Mouse (Mus musculus) cerebellum, adult 9-10 months (tissue): ENCODE results near the gene Tram2.

ENCODE experiments used
- DNase-seq: peaks from one replicate; pipeline ENCODE4 v3.0.0; 2022

Gene Tram2

DNA sequence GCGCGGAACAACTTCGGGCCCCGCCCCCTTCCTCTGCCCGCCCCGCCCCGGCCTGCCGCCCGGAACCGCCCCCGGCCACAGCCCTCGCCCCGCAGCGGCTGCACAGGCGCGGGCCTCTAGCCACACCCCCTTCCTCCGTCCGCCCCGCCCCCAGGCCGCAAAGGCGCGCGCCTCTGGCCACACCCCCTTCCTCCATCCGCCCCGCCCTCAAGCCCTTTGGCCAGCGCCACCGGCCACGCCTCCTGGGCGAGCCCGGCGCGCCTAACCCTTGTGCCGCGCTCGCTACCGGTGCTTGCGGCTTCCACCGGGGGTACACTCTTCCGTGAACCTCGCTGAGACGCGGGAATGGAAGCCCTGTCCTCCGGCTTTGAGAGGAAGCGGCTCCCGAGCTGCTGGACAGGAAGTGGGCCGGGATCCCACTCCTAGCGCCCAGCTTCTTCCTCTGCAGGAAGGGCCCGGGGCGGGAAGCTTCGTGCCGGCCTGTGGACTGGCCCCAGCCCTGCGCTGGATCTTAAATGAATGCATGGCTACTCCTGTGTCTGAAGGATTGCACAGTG, at the start of gene Tram2:
TSS of gene Tram2 (minus strand) at position 13 of the 557 bp plus-strand sequence.
- peak; percentile 85 for DNase-seq

DNA sequence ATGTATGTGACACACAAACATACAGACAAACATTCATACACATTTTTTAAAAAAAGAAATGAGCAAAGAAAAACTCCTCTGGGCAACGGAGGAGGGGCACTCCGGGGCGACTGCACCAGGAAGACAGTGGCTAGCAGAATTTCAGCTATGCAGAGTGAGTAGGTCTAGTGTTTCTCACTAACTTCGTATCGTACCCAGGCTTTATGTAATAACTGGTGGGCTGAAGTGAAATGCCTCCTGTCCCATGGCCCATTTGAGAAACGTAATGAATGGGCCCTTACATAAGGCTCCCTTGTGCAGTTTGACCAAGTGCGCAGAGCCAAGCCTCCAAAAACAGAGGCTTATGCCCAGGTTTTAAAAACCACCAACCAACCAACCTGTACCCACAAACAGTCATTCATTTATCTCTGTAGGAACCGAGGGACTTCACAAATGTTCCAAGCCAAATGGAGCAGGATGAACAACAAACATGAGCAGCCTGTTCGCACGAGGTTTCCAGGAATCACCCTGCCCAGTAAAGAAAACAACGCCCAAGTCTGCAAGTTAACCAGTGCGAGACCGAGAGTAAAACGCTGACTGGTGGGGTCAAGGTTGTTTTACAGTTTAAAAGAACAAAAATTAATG, 45.8 kb upstream of the Tram2 start:
- no peak for DNase-seq

DNA sequence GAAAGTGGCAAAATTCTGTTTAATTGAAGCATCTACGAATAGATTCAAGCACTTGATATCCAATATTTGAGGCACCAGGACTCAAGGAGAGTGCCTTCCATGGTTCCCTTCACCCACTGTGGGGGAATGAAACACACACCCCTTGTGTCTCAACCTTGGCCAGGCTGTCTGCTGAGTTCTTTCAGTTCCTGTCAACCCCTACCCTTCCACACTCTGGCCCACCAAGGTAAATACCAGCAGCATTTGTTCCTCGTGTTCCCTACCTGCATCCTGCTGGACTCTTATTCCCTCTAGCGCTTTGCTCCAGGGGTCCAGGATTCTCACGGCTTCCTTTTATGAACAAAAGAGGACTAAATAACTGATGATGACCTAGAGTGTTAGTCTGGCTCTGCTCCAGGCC, 24.8 kb upstream of the Tram2 start:
- no peak for DNase-seq

DNA sequence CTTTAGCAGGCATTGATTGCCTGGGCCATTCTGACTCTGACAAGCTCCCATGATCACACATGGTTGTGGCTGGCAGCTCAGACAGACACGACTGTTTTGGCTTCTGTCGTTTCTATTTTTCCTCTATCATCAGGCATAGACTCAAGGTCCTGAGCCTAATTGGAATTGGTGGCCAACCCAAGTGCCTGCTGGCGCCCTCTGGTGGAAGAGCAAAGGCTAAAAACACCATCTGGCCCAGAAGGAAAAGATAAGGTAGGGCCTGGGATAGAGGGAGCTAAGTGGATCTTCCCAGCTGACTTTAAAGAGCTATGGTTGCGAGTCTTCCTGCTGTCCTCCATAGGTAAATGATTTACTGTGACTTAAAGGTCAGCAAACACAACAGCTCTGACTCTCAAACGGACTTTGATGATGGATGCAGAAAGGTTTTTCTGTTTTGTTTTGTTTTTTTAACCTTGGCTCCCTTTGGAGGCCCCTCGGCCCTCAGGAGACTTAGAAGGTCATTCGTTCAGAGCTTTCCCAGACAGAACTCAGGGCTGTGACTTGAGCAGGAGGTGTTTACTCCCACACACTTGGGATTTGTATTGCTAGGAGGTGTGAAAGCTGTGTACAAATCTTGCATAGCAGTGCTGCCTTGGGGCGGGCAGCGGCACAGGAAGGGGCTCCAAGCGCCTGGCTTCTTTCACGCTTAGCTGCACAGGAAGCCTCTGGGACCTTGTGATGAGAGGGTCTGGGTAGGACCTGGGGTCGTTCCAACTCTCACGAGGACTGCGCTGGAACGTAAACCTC, 22.4 kb upstream of the Tram2 start:
- DNase-seq = peak; percentile 43

DNA sequence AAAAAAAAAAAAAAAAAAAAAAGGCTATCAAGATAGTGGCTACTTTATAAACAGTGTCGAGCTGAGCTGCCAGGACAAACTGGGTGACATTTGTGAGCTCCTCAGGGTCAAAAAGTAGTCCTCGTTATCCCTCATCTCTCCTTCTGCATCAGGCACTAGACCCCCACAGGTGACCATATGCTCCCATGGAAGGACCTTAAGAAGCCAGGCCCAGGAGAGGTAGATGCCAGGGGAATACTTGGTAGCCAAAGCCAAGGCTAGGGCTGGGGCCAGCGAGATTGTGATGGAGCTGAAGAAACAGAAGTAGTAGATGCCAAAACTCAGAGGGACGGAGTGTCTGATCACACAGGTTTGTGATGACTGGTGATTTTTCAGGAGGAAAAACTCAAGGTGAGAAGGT, 21.7 kb upstream of the Tram2 start:
- DNase-seq = no peak

DNA sequence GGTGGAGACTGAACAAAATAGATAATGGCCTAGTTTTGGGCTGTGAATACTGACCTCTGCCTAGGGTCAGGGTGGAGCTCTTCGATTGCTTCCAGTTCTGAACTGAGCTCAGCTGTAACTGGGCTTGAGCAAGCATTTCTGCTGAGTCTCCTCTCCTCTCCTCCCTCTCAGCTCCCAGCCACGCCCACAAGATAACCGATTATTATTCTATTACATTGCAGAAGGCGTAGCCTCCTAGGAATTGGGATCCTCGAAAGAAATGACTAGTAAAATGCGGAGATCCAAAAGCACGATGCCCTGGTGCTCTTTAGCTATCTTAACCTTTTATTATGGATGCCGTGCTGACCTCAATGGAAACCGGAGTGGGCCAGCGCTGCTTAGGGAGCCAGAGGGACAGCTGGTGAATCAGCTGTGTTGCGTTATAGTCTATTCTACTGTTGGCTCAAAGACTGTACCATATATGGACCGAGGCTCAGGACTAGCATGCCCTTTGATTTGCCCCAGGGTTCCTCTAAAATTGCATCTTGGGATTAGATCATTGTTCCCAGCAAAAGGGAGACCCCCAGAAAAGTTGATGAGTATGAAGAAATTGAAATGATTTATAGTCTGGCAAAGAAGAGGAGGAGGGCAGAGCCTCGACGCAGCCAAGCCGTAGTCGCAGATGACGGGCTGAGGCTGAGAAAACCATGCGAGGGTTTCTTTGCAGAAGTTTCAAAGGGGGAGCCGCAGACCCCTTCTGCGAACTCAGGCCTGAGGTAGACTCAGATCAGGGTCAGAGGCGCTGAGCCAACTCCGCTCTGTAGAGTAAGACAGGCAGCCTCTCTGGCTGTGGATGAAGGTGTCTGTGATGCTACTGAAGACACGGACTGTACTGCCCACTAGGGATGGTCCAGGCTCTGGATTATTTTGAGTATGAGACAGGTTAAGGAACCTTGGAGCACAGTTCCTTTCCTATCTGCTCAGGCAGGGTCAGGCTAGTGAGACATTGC, 18.3 kb upstream of the Tram2 start:
- no peak for DNase-seq

DNA sequence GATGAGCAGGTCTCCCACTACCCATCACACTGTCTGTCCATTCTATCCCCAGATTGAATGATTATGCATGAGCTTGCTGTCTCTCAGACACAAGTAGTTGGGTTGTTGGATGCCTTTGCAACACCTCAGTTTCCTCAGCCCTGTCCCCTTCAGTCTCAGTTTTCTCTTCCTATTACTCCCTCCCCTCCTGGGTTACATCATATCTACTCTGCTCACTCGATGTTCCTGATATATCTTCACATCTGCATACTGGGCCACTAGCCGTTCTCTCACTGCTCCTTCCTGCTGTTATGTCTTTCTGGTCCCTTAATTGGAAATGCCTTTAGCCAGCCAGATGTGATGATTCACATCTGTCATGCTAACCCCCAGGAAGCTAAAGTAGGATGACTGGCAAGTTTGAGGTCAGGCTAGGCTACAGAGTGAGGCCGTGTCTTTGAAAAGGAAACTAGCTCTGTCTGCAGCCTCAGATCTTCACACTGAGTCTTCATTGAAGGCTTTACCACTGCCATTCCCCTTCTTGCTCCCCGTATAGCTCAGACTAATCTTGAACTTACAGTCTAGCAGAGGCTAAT, 15.7 kb upstream of the Tram2 start:
- no peak for DNase-seq

DNA sequence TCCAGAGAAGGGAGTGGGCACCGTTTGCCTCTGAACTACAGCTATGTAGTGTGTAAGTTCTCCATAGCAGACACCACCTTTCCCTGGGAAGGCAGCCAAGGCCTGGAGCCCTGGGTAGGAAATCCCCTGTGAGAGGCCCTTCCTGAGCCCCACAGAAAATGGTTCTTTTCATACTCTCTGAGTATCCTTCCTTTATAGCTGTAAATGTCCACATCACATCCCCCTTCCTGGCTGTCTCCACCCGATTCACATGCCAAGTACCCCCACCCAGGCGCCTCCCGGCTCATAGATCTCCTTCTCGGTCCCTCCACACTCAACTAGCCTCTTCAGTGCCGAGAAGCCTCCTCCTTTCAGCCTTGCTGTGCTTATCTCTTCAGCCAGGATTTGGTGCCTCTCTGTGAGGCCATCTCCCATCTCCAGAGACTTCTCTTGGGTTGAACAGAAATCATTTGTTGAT, 10.7 kb upstream of the Tram2 start:
- no peak for DNase-seq

DNA sequence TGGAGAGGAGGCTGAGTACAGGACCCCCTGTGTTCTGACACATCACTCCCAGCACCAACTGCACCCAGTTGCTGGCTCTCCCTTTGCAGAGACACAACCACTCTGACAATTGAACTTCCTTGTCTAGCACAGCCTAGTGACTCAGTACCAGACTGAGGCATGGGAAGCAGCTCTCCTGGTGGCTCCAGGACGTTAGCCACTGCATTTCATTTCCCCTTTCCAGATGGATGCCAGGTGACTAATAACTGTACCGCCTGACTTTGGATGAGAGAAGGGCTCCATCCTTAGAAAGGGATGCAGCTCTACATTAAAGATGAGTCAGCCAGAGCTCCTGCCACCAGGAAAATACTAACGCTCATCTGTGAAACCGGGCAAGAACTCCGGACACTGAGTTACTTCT, 7.3 kb upstream of the Tram2 start:
- no peak for DNase-seq

DNA sequence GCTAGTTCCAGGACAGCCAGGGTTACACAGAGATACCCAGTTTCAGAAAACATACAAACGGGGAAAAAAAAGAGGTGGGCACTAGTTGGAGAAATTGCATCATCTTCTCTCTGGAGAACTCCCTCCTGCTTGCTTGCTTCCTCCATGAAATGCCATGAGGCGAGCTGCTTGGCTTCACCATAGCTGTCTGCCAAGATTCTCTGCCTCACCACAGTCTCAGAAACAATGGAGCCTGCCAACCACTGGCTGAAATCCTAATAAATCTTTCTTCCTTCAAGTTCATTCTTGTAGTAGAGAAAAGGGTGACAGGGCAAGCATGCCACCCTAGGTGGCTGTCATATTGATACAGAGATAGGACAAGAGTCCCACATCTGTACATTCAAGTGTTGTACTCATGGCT, 5.6 kb upstream of the Tram2 start:
- DNase-seq = no peak

DNA sequence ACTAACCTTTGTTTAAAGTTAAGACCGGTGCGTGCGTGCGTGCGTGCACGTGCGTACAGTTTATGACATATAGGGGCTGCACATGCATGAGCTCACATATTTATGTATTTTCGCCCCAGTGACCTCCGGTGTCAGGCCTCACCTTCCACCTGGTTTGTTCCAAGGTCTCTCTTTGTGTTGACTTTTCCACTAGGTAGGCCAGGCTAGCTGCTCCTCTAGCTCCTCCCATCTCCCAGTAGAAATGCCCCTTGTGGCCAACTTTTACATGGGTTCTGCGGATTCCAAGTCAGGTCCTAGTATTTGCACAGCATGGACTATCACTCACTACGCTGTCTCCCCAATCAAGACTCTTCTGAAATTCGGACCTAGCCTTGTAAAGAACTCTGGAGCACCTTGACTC, 1.3 kb upstream of the Tram2 start:
- peak; percentile 34 for DNase-seq

DNA sequence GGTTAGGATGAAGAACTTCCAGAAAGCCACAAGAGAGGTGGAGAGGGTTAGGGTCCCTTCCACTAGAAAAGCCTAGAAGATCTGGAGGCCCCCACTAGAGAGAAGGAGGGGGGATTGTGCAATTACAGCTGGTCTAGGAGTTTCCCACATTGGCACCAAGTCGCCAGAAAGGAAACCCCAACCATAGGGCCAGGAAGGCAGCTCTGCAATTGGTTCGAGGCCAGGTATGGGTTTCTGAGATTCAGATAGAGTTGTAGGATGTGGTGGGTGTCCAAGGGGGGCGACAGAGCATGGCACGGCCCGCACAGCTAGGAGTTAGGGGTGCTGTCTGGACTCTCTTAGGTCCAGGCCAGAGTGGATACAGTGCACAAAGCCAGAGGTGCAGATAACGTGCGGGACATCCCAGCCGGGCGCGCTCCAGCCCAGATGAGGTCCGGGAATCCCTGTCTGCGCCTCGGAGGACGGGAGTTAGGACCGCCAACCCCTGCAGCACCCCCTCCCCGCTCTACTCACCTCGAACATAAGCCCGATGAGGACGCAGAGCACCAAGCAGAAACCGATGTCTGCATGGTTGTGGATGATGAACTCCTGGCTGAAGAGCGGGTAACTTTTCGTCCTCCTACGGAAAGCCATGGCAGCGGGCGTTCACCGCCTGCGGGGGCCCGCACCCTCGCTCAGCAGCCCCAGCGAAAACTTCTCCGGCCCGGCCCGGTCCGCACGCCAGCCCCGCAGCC, 381 bp downstream of the Tram2 start:
- DNase-seq = peak; percentile 53

DNA sequence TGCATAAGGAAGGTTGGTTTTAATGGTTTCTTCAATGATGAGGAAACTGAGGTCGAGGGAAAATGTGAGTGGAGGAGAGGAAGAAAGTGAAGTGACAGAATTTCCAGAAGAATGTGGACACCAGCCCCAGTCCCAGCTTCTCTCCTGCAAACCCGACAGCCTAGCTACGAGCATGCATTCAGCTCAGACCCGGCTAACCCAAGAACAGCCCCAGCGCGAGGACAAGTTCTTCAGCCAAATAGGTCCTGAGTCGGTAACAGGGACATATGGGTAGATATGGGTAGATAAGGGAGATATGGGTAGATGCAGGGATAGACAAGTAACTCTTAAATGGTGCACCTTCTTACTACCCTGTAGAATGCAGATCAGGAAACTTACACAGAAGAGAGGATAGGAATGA, 1.4 kb downstream of the Tram2 start:
- DNase-seq = no peak

DNA sequence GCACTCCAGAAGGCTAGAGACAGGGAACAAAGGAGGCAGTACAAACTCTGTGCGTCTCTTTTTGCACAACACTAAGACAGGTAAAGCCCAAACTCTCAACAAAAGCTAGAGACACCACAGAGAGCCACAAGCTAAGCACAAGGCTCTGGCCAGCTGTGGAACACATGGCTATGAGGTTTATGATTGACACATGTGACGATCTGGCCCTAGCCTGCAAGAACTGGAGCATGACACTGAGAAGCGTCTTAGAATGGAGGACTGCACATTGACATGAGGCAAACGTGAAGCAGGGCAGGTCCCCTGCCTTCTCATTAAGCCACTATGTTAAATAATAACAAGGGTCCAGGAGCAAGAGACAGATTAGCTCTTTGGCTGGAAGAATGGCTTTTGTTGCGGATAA, 1.8 kb downstream of the Tram2 start:
- DNase-seq = no peak

DNA sequence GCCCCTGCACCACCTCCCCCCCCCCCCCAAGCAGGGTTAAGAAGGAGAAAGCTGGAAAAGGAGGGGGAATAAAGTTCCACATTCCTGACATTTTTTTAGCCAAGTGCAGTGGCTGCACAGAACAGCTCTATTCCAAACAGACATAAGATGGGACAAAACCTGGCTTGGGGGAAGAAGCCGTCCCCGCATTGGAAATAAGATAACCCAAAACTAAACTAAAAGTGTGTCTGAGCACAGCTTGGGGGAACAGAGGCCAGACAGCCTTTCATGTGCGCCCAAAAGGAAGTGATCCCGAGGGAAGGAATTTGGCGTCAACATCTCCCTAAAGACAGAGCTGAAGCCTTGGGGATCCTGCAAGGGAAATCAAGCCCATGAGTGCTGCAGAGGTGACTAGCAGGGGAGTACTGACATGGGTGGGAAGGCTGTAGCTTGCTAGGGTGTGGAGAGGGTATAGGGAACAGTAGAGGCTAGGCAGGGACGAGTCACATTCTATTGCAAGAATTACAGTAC, 3.0 kb downstream of the Tram2 start:
- DNase-seq = no peak

DNA sequence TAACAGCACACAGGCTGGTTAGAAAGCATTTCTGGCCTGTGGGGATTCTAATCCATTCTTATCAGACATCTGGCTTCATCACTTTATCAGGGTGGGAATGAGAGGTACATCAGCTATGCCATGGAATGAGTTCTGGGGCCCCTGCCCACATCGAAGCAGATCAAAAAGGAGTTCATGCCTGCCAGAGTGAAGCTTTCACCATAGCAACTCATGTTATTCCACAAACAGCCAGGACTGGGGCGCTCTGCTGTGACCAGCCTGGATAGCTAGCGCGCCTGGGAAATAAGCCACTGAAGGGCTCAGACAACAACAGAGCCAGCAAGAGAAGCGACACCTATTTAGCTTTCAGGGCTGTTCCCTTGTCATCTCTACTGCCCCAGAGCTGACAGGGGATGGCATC, 4.8 kb downstream of the Tram2 start:
- no peak for DNase-seq

DNA sequence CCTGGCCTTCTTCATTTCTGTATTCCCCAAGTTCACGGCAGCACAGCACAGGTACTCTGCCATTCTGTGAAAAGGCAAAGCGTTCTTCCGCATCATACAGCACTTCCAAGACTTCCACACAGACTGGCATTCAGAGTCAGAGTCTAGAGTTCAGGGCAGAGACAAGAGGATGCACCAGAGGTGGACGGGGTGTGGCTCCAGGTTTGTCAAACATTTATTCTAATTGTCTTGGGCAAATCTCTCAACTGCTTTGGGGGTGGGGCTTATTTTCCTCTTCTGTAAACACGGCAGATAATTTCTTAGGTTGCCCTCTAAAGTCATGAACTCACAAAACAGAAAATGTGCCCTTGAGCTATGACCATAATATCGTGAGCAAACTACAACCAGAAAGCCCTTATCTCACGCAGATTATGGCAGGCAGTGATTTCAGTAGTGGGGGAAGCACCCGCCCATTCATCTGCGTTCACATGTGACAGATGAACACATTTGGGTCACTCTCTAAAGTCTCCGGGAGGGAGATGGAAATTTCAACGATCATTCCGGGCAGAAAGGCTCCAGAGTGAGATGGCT, 6.1 kb downstream of the Tram2 start:
- no peak for DNase-seq

DNA sequence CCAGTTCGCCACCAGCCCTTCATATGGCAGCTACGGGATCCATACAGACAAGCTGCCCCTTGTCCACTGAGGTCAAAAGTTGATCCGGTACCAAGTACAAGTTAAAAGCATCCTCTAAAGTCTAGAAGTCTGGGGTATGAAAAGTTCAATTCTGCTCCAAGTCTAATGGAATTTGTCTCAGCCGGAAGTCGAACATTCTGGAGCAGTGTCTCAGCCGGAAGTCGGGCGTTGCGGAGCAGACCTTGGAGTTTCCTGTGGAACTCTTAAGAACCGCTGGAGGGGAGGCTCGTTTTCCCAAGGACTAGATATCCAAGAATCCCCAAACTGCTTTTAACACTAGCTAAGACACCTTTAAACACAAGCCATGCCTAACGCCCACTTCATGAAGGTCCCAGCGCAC, 8.4 kb downstream of the Tram2 start:
- no peak for DNase-seq

DNA sequence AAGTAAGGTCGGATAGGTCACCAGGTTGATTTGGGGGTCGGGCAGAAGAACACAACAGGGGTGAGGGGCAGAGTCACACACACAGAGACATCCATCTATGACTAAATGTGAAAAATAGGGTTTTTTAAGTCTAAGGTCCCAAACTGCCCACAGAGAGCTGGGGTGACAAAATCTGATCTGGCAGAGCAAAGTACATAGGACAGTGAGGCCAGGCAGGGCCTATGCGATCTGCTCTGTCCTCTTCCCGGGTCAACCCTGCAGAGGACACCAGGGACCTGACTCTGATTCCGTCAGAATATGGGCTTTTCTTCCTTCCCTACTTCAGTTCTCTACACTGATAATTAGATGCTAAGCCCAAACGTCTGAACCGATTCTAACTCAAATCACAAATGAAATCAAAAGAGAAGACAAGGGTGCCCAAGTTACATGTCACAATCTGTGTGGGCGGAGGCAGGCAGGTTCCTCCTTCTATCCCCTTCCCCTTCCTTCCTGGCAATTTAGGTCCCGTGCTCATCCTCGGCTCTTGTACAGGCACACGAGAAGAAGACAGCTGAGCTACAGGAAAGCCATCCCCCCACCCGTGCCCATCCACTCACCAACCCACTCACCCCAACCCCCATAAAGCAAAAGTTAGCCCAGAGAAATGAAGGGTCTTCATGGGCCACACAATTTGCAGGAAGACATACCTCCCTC, 9.1 kb downstream of the Tram2 start:
- DNase-seq = no peak

DNA sequence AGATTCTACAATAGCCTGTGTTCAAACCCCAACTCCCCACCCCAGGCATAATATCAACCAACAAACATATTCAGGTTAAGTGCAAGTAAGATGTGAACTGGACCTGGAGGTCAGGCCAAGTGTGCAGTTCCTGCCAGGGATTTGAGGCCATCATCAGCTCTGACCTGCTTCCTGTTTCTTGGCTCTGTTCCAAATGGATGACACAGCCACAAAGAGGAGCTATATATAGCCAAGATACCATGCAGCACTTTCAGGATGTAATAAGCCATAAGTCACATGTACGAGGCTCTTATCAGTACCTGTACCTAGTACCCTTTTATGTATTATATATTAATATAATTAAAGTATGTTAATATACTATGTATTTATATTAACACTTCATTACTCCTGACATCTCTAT, 10.5 kb downstream of the Tram2 start:
- DNase-seq = peak; percentile 27
